Mouse (Mus musculus) stomach, embryonic 14.5 days (tissue): ENCODE data around the gene Slc4a4. TPM values are rescaled to one million over a fixed set of nuclear protein-coding genes. Genes with fewer than 3 reads are reported as not detected.

Source experiments
- ATAC-seq: fragments of 200-750 bp; cut with Nextera tagmentation; 2 replicates; pipeline ENCODE4 v1.8.0; 2017; ENCODE audit warnings: low read depth, moderate TSS enrichment; ENCODE audit not compliant: insufficient number of reproducible peaks, insufficient read depth, low FRiP score
- H3K27ac ChIP-seq: fragments of 300-500 bp; sonication (generic); 2 replicates; pipeline ENCODE4 v1.5.1; 2014; ENCODE audit warnings: mild to moderate bottlenecking, low read length, moderate library complexity, mixed read lengths
- H3K27me3 ChIP-seq: fragments of 300-500 bp; sonication (generic); 2 replicates; pipeline ENCODE4 v1.6.1; 2014; ENCODE audit warnings: low read length, control low read depth, mixed read lengths; ENCODE audit not compliant: control insufficient read depth, insufficient read depth
- H3K36me3 ChIP-seq: fragments of 300-500 bp; sonication (generic); 2 replicates; pipeline ENCODE4 v1.6.1; 2014; ENCODE audit warnings: mild to moderate bottlenecking, control low read depth, low read length, moderate library complexity, mixed read lengths; ENCODE audit not compliant: control insufficient read depth, insufficient read depth
- H3K4me1 ChIP-seq: fragments of 300-500 bp; sonication (generic); 2 replicates; pipeline ENCODE4 v1.6.1; 2014; ENCODE audit warnings: low read length, control low read depth, mixed read lengths; ENCODE audit not compliant: control insufficient read depth, insufficient read depth
- H3K4me2 ChIP-seq: fragments of 300-500 bp; sonication (generic); replicated peaks from 2 replicates; pipeline ENCODE4 v1.6.1; 2014; ENCODE audit warnings: low read depth, low read length, control low read depth
- H3K4me3 ChIP-seq: fragments of 300-500 bp; sonication (generic); 2 replicates; pipeline ENCODE4 v1.5.1; 2014; ENCODE audit warnings: low read depth, low read length, control low read depth
- H3K9ac ChIP-seq: fragments of 300-500 bp; sonication (generic); replicated peaks from 2 replicates; pipeline ENCODE4 v1.6.1; 2014; ENCODE audit warnings: low read depth, mild to moderate bottlenecking, control low read depth, low read length, moderate library complexity, mixed read lengths
- H3K9me3 ChIP-seq: fragments of 300-500 bp; sonication (generic); 2 replicates; pipeline ENCODE4 v1.6.1; 2016; ENCODE audit warnings: low read depth, low read length, control low read depth; ENCODE audit not compliant: control insufficient read depth
- WGBS: fragments of 180-500 bp; shearing (Covaris S2); extraction: QIAGEN DNeasy Blood & Tissue Kit; methylation state at CpG from one replicate; pipeline ENCODE4 v1.1.7; 2014; 5-methylcytosine and 5-hydroxymethylcytosine counted together
- polyA plus RNA-seq: library from polyadenylated mRNA; unstranded; fragments of >200 nt; fragmentation: Nextera tagmentation; extraction: Ambion mirVana; gene quantifications from 2 replicates; pipeline ENCODE4 v1.2.1, GENCODE M21; 2014

Slc4a4 gene
- polyA plus RNA-seq, 1 experiment from 2014 or later = 5.1 TPM

GRCm38 (mm10) chr5:89062286-89062685 is 175.7 kb downstream of the Slc4a4 start:
- Histone ChIP-seq H3K27me3 (no peaks in the 10 kb centered on the region), H3K9ac (no peak overlapping the region), H3K9me3 (no peaks in the 10 kb centered on the region), H3K27ac (no peak overlapping the region), H3K36me3 (no peaks in the 10 kb centered on the region), H3K4me2 (no peak overlapping the region), H3K4me1 (0 out of 2 replicates have a peak, but pooled peaks cover 2% of the 10 kb centered on the region), H3K4me3 (no peak overlapping the region)
- no peak for ATAC-seq
- 62% methylated on average over 5 of the region's 5 CpGs for WGBS

- whole genome bisulfite sequencing = 52% methylated on average over 4 of the region's 4 CpGs
- no peak overlapping the region for H3K9ac ChIP-seq
- no peak overlapping the region for H3K4me2 ChIP-seq
Observed at GRCm38 (mm10) chr5:89067111-89067510, 180.5 kb downstream of the Slc4a4 start.

GRCm38 (mm10) chr5:89068072-89068471 is 181.5 kb downstream of the Slc4a4 start:
- ATAC-seq = no peak
- 92% methylated on average over 5 of the region's 5 CpGs for WGBS

More at GRCm38 (mm10) chr5:89067111-89067510, 180.5 kb downstream of the Slc4a4 start:
- Histone ChIP-seq H3K9me3 (no peaks in the 10 kb centered on the region), H3K27me3 (no peaks in the 10 kb centered on the region), H3K4me1 (no peaks in the 10 kb centered on the region), H3K36me3 (no peaks in the 10 kb centered on the region), H3K4me3 (no peak overlapping the region), H3K27ac (no peak overlapping the region)
- no peak for ATAC-seq

GRCm38 (mm10) chr5:89070051-89070450 is 183.4 kb downstream of the Slc4a4 start:
- no peak overlapping the region for H3K27ac ChIP-seq
- H3K9me3 ChIP-seq = no peaks in the 10 kb centered on the region
- 85% methylated on average over 3 of the region's 3 CpGs for WGBS
- H3K9ac ChIP-seq = no peak overlapping the region
- no peak overlapping the region for H3K4me3 ChIP-seq
- no peaks in the 10 kb centered on the region for H3K36me3 ChIP-seq
- no peaks in the 10 kb centered on the region for H3K27me3 ChIP-seq
- no peaks in the 10 kb centered on the region for H3K4me1 ChIP-seq
- no peak overlapping the region for H3K4me2 ChIP-seq
- no peak for ATAC-seq

More at GRCm38 (mm10) chr5:89068072-89068471, 181.5 kb downstream of the Slc4a4 start:
- no peaks in the 10 kb centered on the region for H3K9me3 ChIP-seq
- H3K36me3 ChIP-seq = no peaks in the 10 kb centered on the region
- H3K27me3 ChIP-seq = no peaks in the 10 kb centered on the region
- H3K27ac ChIP-seq = no peak overlapping the region
- no peak overlapping the region for H3K4me2 ChIP-seq
- no peak overlapping the region for H3K9ac ChIP-seq
- no peak overlapping the region for H3K4me3 ChIP-seq
- H3K4me1 ChIP-seq = no peaks in the 10 kb centered on the region

- ATAC-seq = peak; percentile 63; the same call in 1 of the 2 replicates
- Histone ChIP-seq H3K9me3 (no peaks in the 10 kb centered on the region), H3K9ac (no peak overlapping the region), H3K27me3 (no peaks in the 10 kb centered on the region), H3K27ac (no peak overlapping the region), H3K36me3 (no peaks in the 10 kb centered on the region), H3K4me3 (no peak overlapping the region), H3K4me2 (no peak overlapping the region), H3K4me1 (no peaks in the 10 kb centered on the region)
- WGBS = 75% methylated on average over 4 of the region's 4 CpGs
Observed at GRCm38 (mm10) chr5:89071957-89072356, 185.3 kb downstream of the Slc4a4 start.

GRCm38 (mm10) chr5:89077711-89078110 is 191.1 kb downstream of the Slc4a4 start:
- 56% methylated on average over 1 of the region's 1 CpGs for WGBS
- Histone ChIP-seq H3K4me1 (no peaks in the 10 kb centered on the region), H3K9ac (no peak overlapping the region), H3K27me3 (no peaks in the 10 kb centered on the region), H3K4me3 (no peak overlapping the region), H3K9me3 (no peaks in the 10 kb centered on the region), H3K36me3 (no peaks in the 10 kb centered on the region), H3K4me2 (no peak overlapping the region), H3K27ac (no peak overlapping the region)
- ATAC-seq = no peak

- ATAC-seq = no peak
- H3K36me3 ChIP-seq = no peaks in the 10 kb centered on the region
- 89% methylated on average over 4 of the region's 4 CpGs for WGBS
Observed at GRCm38 (mm10) chr5:89083476-89083875, 196.9 kb downstream of the Slc4a4 start.

GRCm38 (mm10) chr5:89087916-89088315 is 201.3 kb downstream of the Slc4a4 start:
- H3K9ac ChIP-seq = no peak overlapping the region

More at GRCm38 (mm10) chr5:89083476-89083875, 196.9 kb downstream of the Slc4a4 start:
- no peaks in the 10 kb centered on the region for H3K4me1 ChIP-seq
- no peaks in the 10 kb centered on the region for H3K9me3 ChIP-seq
- H3K27me3 ChIP-seq = no peaks in the 10 kb centered on the region
- no peak overlapping the region for H3K27ac ChIP-seq
- H3K4me2 ChIP-seq = no peak overlapping the region
- no peak overlapping the region for H3K4me3 ChIP-seq
- no peak overlapping the region for H3K9ac ChIP-seq

GRCm38 (mm10) chr5:89088462-89088861 is 201.8 kb downstream of the Slc4a4 start:
- Histone ChIP-seq H3K27me3 (no peaks in the 10 kb centered on the region), H3K4me2 (no peak overlapping the region), H3K4me1 (no peaks in the 10 kb centered on the region), H3K27ac (no peak overlapping the region), H3K9ac (no peak overlapping the region), H3K36me3 (no peaks in the 10 kb centered on the region), H3K9me3 (no peaks in the 10 kb centered on the region), H3K4me3 (no peak overlapping the region)
- WGBS = 63% methylated on average over 11 of the region's 11 CpGs
- ATAC-seq = no peak

More at GRCm38 (mm10) chr5:89087916-89088315, 201.3 kb downstream of the Slc4a4 start:
- H3K27me3 ChIP-seq = no peaks in the 10 kb centered on the region
- H3K4me1 ChIP-seq = no peaks in the 10 kb centered on the region
- no peaks in the 10 kb centered on the region for H3K9me3 ChIP-seq
- H3K4me3 ChIP-seq = no peak overlapping the region
- no peak overlapping the region for H3K27ac ChIP-seq
- no peak overlapping the region for H3K4me2 ChIP-seq
- H3K36me3 ChIP-seq = no peaks in the 10 kb centered on the region
- no peak for ATAC-seq
- 85% methylated on average over 7 of the region's 7 CpGs for WGBS
